ENCODE assay signal across 11 mouse cellular contexts in genomic region chr14:72886935-72887369, GRCm38 (mm10).
DNase-seq lines count a peak whose midpoint lies in the region; ATAC-seq and TF ChIP-seq lines count a peak whose summit lies in the region.
"Had no signal": no experiment of that assay in that cellular context is flagged by ENCODE, and none has a peak within 500 bp of the region (broad histone marks: within the 10 kb centered on the region; RNA-seq: fewer than 3 reads in every experiment).

No protein-coding gene starts in this region.

- TF ChIP-seq POLR2A in kidney, adult 2 months (IDR thresholded peaks at IDR 0.05; ENCODE audit: low read depth, low read length): no peak

- WGBS in kidney, embryonic 16.5 days: 21% methylated on average over 12 of the region's 12 CpGs
- 52% methylated on average over 12 of the region's 12 CpGs for WGBS in kidney, adult 2 months
- WGBS in heart, embryonic 13.5 days: 10% methylated on average over 12 of the region's 12 CpGs

- no peaks in the 10 kb centered on the region for H3K9me3 ChIP-seq in kidney, embryonic 16.5 days (ENCODE audit: low read length)
- no peaks in the 10 kb centered on the region for H3K9me3 ChIP-seq in heart, embryonic 13.5 days
- H3K9me3 ChIP-seq: liver, embryonic 15.5 days had no signal

- no peak for DNase-seq in kidney, adult 2 months
- peak; percentile 50 for DNase-seq in embryo, embryonic 10.5 days (ENCODE audit: low spot score)
- DNase-seq in adrenal gland, adult (ENCODE audit: inconsistent age in 2 of 2, low spot score in 1 of 2): no peak
- no peak for DNase-seq in cerebellum, postnatal 10 days
- DNase-seq in layer of hippocampus, adult 9-10 months (ENCODE audit: low spot score): no peak
- DNase-seq: forebrain, postnatal 0 days; kidney, adult 9 months had no signal

- TF ChIP-seq CTCF in kidney, adult 2 months (conservative IDR thresholded peaks at IDR 0.05; ENCODE audit: insufficient read depth, insufficient read length, low read depth, low read length): no peak

- ATAC-seq in kidney, embryonic 16.5 days (ENCODE audit: low FRiP score, low TSS enrichment): peak; percentile 74
- no peak; the same call in none of the 2 replicates for ATAC-seq in heart, embryonic 13.5 days (ENCODE audit: extremely low read depth, insufficient number of reproducible peaks, low FRiP score, low TSS enrichment)
- peak; percentile 67 for ATAC-seq in megakaryocyte progenitor cell, adult 5-6 weeks (replicated peaks; ENCODE audit: poor library complexity)
- ATAC-seq: forebrain, postnatal 0 days had no signal

- H3K27ac ChIP-seq in kidney, embryonic 16.5 days (ENCODE audit: low read length): peak overlapping the region; percentile 79
- H3K27ac ChIP-seq in kidney, adult 2 months (ENCODE audit: insufficient read depth, low read depth, low read length): no peak overlapping the region
- H3K27ac ChIP-seq in heart, embryonic 13.5 days (replicated peaks): peak overlapping the region; percentile 61
- H3K27ac ChIP-seq: liver, embryonic 15.5 days had no signal

- H3K36me3 ChIP-seq in kidney, embryonic 16.5 days (ENCODE audit: insufficient read depth, low read length): no peaks in the 10 kb centered on the region
- no peaks in the 10 kb centered on the region for H3K36me3 ChIP-seq in kidney, adult 2 months (ENCODE audit: control insufficient read depth, insufficient read depth, low read length)
- no peaks in the 10 kb centered on the region for H3K36me3 ChIP-seq in heart, embryonic 13.5 days
- H3K36me3 ChIP-seq: liver, embryonic 15.5 days had no signal

- peaks cover 16% of the 10 kb centered on the region for H3K4me1 ChIP-seq in kidney, embryonic 16.5 days (ENCODE audit: insufficient read depth, low read length)
- 0 out of 2 replicates have a peak, but pooled peaks cover 2% of the 10 kb centered on the region for H3K4me1 ChIP-seq in kidney, adult 2 months (ENCODE audit: control insufficient read depth, insufficient read depth, low read length)
- H3K4me1 ChIP-seq in heart, embryonic 13.5 days: peaks cover 24% of the 10 kb centered on the region
- H3K4me1 ChIP-seq: liver, embryonic 15.5 days had no signal

- H3K4me2 ChIP-seq in kidney, embryonic 16.5 days (replicated peaks; ENCODE audit: low read depth, low read length): no peak overlapping the region
- H3K4me2 ChIP-seq in heart, embryonic 13.5 days: peak overlapping the region; percentile 53

- no peak overlapping the region for H3K9ac ChIP-seq in kidney, embryonic 16.5 days (replicated peaks; ENCODE audit: low read length)
- no peak overlapping the region for H3K9ac ChIP-seq in heart, embryonic 13.5 days
- H3K9ac ChIP-seq: forebrain, postnatal 0 days; liver, embryonic 15.5 days had no signal

- no peak overlapping the region for H3K4me3 ChIP-seq in kidney, embryonic 16.5 days (ENCODE audit: low read length)
- no peak overlapping the region for H3K4me3 ChIP-seq in kidney, adult 2 months (ENCODE audit: insufficient read depth, low read depth, low read length)
- no peak overlapping the region for H3K4me3 ChIP-seq in heart, embryonic 13.5 days
- H3K4me3 ChIP-seq: liver, embryonic 15.5 days had no signal

- H3K27me3 ChIP-seq in kidney, embryonic 16.5 days (ENCODE audit: insufficient read depth, low read length): no peaks in the 10 kb centered on the region
- H3K27me3 ChIP-seq in kidney, adult 2 months (replicated peaks; ENCODE audit: control insufficient read depth, insufficient read depth, low read length): no peaks in the 10 kb centered on the region
- H3K27me3 ChIP-seq in heart, embryonic 13.5 days (replicated peaks): no peaks in the 10 kb centered on the region
- H3K27me3 ChIP-seq: liver, embryonic 15.5 days had no signal
